ENCODE assay signal across 8 mouse cellular contexts in the genomic region with DNA sequence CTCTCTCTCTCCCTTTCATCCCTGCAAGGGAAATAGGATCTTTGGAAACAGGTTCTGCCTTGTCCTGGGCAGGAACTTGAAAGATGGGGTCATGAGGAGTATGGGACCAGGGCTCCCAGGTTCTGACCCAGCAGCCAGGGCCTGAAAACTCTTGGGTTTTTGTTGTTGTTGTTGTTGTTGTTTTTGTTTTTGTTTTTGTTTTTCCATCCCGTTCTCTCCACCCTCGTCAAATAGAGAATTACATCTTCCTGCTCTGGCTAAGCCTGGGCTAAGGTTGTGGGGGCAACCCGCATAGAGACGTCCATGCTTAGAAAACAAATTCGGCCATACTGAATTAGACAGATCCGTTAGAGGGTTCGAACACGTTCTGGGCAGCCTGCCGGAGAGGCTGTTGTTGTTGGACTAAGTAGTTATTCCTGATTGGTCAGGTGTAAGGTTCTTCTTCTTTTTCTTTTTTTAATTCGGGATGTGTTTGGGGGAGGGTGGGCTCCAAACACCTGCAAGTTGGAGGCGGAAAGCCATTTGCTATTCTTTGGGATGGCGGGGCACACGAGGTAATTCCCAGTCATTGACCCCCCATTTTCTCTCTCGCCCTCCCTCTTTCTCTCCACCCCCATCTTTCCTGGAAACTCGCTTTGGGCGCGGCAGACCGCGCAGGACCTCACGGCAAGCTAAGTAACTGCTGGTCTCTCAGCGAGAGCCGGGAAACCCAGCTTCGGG. TPM values are rescaled to one million over a fixed set of nuclear protein-coding genes. Genes with fewer than 3 reads are reported as not detected.
A peak's percentile ranks its signal among the peaks of the same experiment; 100 is the strongest.
DNase-seq lines count a peak whose midpoint lies in the region; ATAC-seq lines count a peak whose summit lies in the region.

No protein-coding gene starts in this region.

- H3K27me3 ChIP-seq in embryonic facial prominence, embryonic 12.5 days, result peaks cover 93% of the 10 kb centered on the region
- H3K27me3 ChIP-seq in hindbrain, embryonic 16.5 days (replicated peaks; ENCODE audit: control insufficient read depth, insufficient read depth, low read length), result peaks cover 49% of the 10 kb centered on the region

- H3K9ac ChIP-seq in embryonic facial prominence, embryonic 12.5 days, result no peak overlapping the region
- H3K9ac ChIP-seq in hindbrain, embryonic 16.5 days (ENCODE audit: low read depth, low read length), result no peak overlapping the region

- WGBS in embryonic facial prominence, embryonic 12.5 days, result 2% methylated on average over 23 of the region's 23 CpGs
- under 1% methylated on average over 23 of the region's 23 CpGs for WGBS in hindbrain, embryonic 16.5 days

- H3K4me3 ChIP-seq in embryonic facial prominence, embryonic 12.5 days, result 0 out of 2 replicates have a peak overlapping the region, but pooled peaks have one; percentile 7
- peak overlapping the region; percentile 30 for H3K4me3 ChIP-seq in hindbrain, embryonic 16.5 days (ENCODE audit: low read length)

- peak; percentile 45 for DNase-seq in embryo, embryonic 10.5 days (ENCODE audit: low spot score)
- DNase-seq in embryo, embryonic 9.5 days (ENCODE audit: extremely low spot score), result no peak
- DNase-seq in lung, postnatal 4 days, result peak; percentile 32 to 34
- no peak for DNase-seq in right cerebral cortex, postnatal 4 days
- DNase-seq in cerebellum, adult 11 months, result no peak
- DNase-seq in ovary, adult 18-20 months (ENCODE audit: low spot score), result no peak

- H3K36me3 ChIP-seq in embryonic facial prominence, embryonic 12.5 days, result no peaks in the 10 kb centered on the region
- no peaks in the 10 kb centered on the region for H3K36me3 ChIP-seq in hindbrain, embryonic 16.5 days (ENCODE audit: control insufficient read depth, insufficient read depth, low read length)

- H3K9me3 ChIP-seq in embryonic facial prominence, embryonic 12.5 days, result no peaks in the 10 kb centered on the region
- no peaks in the 10 kb centered on the region for H3K9me3 ChIP-seq in hindbrain, embryonic 16.5 days (ENCODE audit: control insufficient read depth, low read length)

- H3K27ac ChIP-seq in embryonic facial prominence, embryonic 12.5 days, result no peak overlapping the region
- H3K27ac ChIP-seq in hindbrain, embryonic 16.5 days (ENCODE audit: low read depth, low read length), result 0 out of 2 replicates have a peak overlapping the region, but pooled peaks have one; percentile 40

- 0 out of 2 replicates have a peak overlapping the region, but pooled peaks have one; percentile 3 for H3K4me2 ChIP-seq in embryonic facial prominence, embryonic 12.5 days (replicated peaks)
- peak overlapping the region; percentile 20 for H3K4me2 ChIP-seq in hindbrain, embryonic 16.5 days (ENCODE audit: low read length)

- peaks cover 14% of the 10 kb centered on the region; the same call in 1 of the 2 replicates for H3K4me1 ChIP-seq in embryonic facial prominence, embryonic 12.5 days
- peaks cover 14% of the 10 kb centered on the region; the same call in 1 of the 2 replicates for H3K4me1 ChIP-seq in hindbrain, embryonic 16.5 days (ENCODE audit: control insufficient read depth, insufficient read depth, low read depth, low read length)

- ATAC-seq in embryonic facial prominence, embryonic 12.5 days (ENCODE audit: insufficient number of reproducible peaks, insufficient read depth, low FRiP score, low TSS enrichment), result no peak
- no peak for ATAC-seq in hindbrain, embryonic 16.5 days

RNA-seq across cellular contexts. Expression of a gene that starts 2.8 kb away (rescaled TPM):
- polyA plus RNA-seq in embryonic facial prominence, embryonic 12.5 days (2016; fragmentation: Nextera tagmentation; extraction: Ambion mirVana), result 2.3 and 2.5 TPM in 2 replicates
- 1.2 and 2.0 TPM in 2 replicates for polyA plus RNA-seq in hindbrain, embryonic 16.5 days (2015; fragmentation: Nextera tagmentation; extraction: Ambion mirVana)

RNA-seq across cellular contexts. Expression of a gene that starts 29.5 kb away (rescaled TPM):
- 11.7 and 15.4 TPM in 2 replicates for polyA plus RNA-seq in embryonic facial prominence, embryonic 12.5 days (2016; fragmentation: Nextera tagmentation; extraction: Ambion mirVana)
- polyA plus RNA-seq in hindbrain, embryonic 16.5 days (2015; fragmentation: Nextera tagmentation; extraction: Ambion mirVana), result 2.3 and 3.0 TPM in 2 replicates

RNA-seq across cellular contexts. Expression of a gene that starts 59.1 kb away (rescaled TPM):
- 13.2 and 17.7 TPM in 2 replicates for polyA plus RNA-seq in embryonic facial prominence, embryonic 12.5 days (2016; fragmentation: Nextera tagmentation; extraction: Ambion mirVana)
- 2.0 and 2.4 TPM in 2 replicates for polyA plus RNA-seq in hindbrain, embryonic 16.5 days (2015; fragmentation: Nextera tagmentation; extraction: Ambion mirVana)

Comparison
In these comparisons a context has a peak if more than half of its experiments do, and no peak if none do; other contexts are left out.
1. DNase-seq: peak in embryo, embryonic 10.5 days (single experiment) and lung, postnatal 4 days (2 of 2); none in embryo, embryonic 9.5 days (single experiment), right cerebral cortex, postnatal 4 days (single experiment), cerebellum, adult 11 months (single experiment) and ovary, adult 18-20 months (single experiment).